Mouse (Mus musculus): ENCODE measurements around the gene Gm20518.

DNA sequence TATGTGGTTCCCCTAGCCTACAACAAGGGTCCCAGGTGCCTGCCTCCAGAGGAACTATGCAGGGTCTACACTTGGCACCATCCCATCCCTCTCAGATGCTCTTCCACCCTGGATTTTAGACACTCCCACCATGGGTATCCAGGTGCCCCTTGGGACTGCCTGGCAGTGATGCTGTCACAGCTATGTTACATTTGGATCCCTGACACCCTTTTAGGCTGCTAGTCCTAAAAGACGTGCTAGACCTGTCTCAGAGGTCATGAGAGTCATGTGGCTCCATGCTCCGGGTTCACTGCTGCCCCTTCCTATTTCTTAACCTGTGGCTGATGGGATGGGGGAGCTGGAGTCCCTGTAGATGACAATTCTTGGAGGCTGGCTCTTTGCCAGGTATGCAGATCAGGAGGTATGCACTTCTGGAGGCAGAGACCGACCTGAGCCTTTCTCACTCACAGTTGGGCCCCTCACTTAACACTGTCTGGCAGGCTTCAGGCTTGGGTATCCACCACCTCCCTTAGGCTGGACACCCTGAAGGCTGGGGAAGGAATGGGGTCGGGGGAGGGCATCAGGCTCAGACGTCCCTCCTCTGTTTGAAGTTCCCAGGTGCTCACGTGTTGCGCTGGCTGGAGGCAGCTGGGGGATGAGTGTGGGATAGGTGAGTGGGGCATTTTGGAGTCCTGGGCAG is 89.6 kb downstream of the Gm20518 start:
- TF ChIP-seq EP300 (optimal IDR thresholded peaks at IDR 0.05) (no peak), CTCF (IDR thresholded peaks at IDR 0.05; ENCODE audit: low read depth) (no peak)
